Mouse (Mus musculus): ENCODE results near the gene Bard1.
A peak's percentile ranks its signal among the peaks of the same experiment; 100 is the strongest.

Gene Bard1

DNA sequence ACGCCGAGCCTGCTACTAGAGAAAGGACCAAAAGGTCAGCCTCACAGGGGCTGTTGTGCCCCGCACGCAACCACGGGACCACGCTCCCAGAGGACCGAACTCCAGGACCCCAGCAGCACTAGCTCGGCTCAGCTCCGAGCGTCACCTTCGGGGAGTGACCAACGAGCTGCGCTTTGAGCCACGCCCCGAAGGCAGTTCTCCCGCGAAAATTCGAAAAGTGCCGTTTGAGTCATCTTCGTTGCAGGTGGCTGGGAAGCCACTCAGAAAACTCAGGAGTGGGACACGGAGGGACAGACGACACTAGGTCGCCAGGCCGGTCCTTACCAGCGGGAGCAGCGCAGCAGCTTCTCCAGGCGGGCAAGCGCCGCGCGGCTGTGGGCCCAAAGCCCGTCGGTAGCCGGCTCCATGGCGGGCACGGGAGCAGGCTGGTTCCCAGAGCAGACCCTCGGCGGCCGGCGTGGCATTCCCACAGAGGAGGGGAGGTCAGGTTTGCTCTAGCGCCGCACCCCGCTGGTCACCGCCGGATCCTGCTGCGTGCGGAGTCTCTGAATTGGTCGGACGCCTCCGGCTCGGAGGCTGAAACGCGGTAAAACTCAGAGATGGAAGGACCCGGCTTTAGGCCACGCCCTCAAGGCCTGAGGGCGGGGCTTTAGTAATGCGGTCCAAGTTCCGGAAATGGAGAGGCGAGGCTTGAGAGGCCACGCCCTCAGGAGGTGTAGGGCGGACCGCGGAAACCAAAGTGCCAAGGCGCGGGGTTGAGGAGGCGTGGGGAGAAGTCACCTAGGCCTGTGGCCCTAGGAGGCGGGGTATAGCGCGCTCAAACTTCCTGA lies at the start of gene Bard1:
Gene Bard1, minus strand, starts transcription at position 803 of the 830 bp plus-strand sequence.
- peak; percentile 93 for DNase-seq (ENCODE audit: extremely low spot score, low read depth, low spot score)

DNA sequence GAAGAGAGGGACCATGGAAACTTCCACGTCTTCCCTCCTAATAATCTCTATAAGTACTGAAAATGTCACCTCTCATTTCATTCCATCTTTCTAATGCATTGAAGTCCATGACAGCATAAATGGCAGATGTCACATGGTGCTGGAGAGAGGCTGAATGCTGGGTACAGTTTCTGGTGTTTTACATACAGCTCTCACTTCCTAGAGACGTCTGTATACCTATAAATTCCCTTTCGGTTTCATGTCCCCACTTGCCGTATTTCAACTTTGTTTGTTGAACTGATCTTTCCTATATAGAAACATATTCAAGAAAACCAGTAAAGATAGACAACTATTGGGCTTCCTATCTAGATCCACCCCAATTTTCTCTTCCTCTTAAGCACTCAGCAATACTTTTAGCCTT lies 24.2 kb upstream of the Bard1 start:
- DNase-seq (ENCODE audit: extremely low spot score, low read depth, low spot score): no peak

DNA sequence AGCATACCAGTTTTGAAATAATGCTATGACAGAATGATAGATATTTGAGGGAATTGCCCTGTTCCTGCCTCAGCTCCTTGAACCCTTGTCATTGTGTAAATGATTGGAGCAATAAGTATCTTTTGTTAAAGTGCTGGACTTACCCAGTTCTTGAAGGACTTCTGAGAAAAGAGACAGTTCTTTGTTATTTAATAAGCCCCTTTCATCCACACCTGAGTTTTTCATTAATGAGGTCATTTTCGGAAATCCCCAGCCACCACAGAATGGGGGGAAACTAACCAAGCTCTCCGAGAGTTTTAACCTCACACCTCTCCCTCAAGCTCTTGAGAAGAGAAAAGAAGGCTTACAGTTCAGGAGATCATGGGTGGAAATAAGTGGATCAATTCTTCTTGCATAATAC lies 15.6 kb upstream of the Bard1 start:
- DNase-seq (ENCODE audit: extremely low spot score, low read depth, low spot score): no peak

DNA sequence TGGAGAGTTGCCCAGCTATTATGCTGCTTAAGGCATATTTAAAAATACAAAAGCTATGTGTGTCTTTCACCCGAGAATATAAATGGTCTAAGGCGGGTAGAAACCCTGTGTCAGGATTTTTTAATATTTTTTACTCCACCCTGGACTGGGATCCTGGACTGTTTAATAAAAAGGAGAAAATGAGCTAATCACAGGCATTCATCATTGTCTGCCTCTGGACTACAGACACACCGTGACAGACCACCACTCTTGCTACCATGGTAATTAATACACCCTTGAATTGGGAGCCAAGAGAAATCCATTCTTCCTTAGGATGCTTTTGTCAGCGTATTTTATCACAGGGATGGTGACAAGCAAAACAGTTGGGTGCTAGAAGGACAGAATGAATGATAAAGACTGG lies 14.3 kb upstream of the Bard1 start:
- no peak for DNase-seq (ENCODE audit: extremely low spot score, low read depth, low spot score)

DNA sequence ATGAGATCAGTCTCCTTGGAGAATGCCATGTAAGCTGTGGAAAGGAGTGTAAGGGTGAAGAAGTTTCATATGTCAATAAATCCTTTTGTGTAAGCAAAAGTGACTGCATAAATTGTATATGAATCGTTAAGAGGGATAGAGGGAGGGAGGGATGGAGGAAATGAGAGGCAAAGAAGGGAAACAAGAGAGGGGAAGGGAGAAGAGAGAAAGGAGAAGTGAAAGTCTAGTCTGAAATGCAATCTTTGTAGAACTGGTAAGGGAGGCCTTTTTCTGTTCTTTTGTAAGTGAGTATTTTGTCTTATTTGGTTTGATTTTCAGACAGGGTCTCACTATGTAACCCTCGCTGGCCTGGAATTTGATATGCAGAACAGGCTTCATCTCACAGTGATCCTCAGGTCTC lies 12.8 kb upstream of the Bard1 start:
- no peak for DNase-seq (ENCODE audit: extremely low spot score, low read depth, low spot score)

DNA sequence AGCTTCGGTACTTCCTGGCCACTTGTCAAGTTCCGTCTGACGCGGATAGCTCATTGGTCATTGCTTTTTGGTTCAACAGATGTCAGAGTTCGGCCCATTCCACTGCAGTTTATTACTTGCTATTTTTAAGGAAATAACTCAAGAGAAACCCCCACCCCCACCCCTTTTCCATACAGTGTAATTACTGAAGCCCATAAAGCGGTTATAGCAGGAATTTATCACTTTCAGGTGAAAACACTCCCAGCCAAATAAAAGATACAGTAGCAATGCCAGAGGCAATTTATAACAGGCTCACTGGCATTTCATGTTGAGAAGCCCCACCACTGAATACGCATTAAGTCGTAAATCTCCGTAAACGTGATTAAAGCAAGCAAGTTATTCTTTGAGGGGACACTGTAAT lies 6.9 kb upstream of the Bard1 start:
- DNase-seq (ENCODE audit: extremely low spot score, low read depth, low spot score): no peak

DNA sequence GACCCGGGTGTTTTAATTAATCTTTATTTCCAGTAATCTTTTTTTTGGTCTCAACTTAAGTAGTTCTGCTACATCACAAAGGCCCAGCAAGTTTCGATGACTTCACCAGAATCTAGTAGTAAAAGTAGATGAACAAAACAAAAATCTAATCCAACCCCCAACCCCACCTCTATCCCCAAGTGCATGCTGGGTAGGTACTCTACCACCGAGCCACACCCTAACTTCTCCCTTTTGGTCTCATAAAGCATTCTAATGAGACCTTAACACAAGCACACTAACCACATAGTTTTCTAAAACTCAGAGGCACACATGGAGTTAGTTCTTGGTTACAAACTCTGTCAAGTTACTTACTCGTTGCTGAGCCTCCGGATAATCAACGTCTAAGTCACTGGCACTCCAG lies 3.2 kb upstream of the Bard1 start:
- no peak for DNase-seq (ENCODE audit: extremely low spot score, low read depth, low spot score)

DNA sequence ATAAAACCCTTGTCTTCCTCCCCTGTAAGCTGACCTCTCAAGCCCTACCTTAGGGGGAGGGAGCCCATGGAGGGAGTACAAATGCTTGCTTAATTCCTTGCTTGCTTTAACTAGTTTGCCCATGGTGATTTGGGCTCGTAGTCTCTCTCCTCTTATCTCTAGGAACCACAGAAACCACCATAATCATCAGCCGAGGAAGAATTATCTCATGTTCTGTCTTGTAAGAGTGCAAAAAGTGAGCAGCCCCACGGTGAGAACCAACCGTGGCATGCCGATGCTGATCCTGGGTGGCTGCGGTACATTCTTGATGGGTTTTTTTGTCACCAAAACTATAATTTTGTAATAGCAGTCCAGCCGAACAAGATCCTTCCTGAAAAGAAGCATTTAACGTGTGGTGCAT lies 2.8 kb upstream of the Bard1 start:
- no peak for DNase-seq (ENCODE audit: extremely low spot score, low read depth, low spot score)

DNA sequence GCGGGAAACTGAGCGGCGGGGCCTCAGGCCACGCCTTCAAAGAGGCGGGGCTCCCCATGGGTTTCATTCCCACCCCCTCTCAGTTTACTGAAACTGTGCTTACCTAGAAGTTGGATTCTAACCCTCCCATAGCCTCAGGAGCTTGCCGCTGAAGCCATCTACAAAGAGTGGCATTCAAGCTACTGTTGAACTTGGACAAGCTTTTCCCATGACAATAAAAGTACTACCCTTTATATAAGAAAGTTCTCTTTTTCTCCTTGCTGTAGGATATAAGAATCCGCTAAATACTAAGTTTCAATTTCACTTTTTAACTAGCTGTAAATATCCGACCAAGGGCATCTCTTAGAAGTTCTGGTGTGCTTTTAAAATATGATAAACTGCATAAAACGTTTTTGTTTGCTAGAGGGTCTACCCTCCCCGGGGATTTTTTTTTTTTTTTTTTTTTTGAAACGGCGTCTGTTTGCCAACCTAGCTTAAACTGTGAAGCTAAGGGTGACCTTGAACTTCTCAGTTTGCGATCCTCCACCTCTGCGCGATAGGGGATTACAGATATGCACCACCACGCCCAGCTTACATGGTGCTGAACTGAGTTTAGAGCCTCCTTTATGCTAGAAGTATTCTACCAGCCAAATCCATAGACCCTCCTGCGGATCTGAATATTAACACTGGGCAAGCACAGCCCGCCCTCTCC lies 373 bp upstream of the Bard1 start:
- no peak for DNase-seq (ENCODE audit: extremely low spot score, low read depth, low spot score)

DNA sequence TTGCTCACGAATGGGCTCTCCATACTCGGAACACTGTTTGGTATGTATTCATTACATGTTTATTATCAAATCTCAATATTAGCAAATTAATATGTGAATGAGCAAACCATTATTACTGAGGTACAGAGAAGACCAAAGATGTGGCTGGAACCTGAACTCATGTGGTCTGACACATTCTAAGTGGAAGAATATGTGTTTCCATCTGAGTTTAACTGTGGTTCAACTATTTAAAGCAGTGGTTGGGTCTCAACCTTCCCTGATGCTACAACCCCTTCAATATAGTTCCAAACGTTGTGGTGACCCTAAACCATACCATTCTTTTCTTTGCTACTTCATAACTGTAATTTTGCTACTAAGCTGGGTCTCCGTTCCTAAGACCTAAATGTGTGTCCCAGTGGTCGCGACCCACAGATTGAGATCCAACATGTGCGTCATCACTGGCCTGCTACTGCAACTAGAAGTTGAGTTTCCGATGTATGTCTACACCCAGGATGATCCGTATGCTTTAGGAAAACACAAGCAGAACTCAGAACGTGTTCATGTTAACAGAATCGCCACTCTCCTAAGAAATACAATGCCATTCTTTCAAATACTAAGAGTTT lies 1.5 kb downstream of the Bard1 start:
- no peak for DNase-seq (ENCODE audit: extremely low spot score, low read depth, low spot score)

DNA sequence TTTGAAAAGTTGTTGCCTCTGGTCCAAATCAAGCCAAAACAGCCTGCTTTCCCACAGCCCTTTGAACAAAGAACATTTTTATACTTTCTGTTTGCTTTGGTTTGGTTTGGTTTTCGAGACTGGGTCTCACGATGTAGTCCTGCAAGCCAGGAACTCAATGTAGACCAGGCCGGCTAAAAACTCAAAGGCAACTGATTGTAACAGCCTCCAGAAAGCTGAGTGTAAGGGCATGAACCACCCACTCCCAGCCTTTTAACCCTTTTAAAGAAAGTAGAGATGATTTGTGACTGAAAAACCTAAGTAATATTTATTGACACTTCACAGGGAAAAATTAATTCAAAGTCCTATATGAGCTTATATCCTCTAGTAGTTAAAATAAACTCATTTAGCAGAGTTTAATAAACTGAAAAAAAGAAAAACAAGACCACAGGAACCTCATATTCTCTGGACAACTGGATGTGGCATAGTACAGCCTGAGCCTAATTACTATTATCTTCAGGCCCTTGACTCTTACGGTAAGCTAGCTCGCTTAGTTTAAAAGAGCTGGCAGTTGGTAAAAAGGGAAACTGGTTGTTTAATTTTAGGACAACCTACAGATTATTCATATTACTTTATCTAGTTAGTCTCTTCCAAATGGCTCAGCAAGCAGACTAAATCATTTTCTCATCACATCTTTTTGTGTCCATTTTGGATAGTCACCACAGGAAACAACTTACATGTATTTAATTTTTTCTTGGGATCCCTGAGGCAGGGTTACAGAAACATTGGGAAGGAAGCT lies 2.2 kb downstream of the Bard1 start:
- DNase-seq (ENCODE audit: extremely low spot score, low read depth, low spot score): no peak

DNA sequence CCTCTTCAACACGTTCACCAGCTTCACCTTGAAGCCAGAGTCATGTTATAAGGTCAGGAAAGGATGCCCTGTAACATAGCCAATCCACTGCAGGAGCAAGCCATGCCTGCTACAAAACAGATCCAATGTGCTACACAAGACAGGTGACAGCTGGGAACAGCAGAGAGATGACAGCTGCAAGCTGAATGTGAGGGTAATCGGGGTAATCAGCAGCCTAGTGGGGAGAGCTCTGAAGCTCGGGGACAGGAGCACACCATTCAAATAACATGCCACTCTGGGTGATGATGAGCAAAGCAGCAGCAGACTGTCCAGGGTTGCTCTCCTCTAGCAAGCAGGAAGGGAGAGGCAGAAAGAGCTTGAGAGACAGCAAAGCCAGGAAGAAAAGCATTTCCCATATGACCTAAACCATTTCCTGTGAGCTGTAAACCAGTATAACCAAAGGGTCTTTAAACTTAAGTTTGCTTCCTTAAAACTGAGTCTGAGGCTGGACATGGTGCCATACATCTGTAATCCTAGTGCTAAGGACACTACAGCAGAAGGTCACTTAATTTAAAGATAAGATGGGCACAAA lies 2.9 kb downstream of the Bard1 start:
- DNase-seq (ENCODE audit: extremely low spot score, low read depth, low spot score): no peak

DNA sequence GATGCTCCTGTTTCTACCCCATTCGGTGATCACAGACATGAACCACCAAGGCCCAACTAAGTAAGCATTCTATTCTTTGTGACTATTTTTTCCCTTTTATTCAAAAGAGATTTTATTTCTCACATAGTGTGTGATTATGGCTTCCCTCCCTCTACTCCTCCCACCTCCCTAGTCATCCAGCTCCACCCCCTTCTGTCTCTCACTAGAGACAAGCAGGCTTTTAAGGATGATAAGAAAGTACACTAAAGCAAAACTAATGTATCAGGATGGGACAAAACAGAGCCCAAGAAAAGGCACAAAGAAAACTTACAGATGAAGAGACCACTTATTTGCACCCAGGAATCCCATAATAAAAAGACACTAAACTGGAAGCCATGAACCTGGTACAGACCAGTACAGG lies 6.9 kb downstream of the Bard1 start:
- DNase-seq (ENCODE audit: extremely low spot score, low read depth, low spot score): no peak

DNA sequence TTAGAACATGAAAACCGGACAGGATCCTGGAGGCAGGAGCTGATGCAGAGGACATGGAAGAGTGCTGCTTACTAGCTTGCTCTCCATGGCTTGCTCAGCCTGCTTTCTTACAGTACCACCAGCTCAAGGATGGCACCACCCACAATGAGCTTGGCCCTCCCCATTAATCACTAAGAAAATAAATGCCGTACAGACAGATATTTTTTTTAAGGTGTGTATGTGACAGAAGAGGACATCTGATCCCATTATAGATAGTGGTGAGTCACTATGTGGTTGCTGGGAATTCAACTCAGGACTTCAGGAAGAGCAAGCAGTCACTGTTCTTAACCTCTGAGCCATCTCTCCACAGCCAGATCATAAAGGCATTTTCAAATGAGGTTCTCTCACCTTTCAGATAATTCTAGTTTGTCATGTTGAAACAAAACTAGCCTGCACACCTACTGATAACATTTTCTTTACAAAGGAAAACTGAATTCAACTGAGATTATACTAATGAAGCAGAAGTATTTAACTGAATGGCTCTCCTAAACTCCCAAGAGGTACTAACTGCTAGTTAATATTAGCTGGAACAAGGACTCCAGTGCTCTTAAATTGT lies 7.6 kb downstream of the Bard1 start:
- no peak for DNase-seq (ENCODE audit: extremely low spot score, low read depth, low spot score)

DNA sequence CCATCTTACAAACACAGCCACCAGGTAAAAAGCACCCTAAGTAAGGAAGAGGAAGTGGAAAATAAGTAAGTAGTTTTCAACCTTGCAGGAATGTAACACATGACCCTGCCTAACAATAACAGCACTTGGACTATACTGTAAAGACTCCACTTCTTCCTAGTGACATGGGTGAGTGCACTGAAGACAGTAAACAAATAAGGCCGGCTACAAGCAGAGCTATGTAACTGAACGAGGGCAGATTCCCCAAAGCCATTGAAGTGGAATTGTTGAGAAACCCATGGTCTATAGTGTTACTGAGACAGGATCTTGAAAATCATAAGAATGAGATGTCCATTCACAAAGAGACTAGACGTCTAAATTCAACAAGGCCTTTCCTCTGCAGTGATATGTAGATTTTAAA lies 27.3 kb downstream of the Bard1 start:
- DNase-seq (ENCODE audit: extremely low spot score, low read depth, low spot score): no peak

DNA sequence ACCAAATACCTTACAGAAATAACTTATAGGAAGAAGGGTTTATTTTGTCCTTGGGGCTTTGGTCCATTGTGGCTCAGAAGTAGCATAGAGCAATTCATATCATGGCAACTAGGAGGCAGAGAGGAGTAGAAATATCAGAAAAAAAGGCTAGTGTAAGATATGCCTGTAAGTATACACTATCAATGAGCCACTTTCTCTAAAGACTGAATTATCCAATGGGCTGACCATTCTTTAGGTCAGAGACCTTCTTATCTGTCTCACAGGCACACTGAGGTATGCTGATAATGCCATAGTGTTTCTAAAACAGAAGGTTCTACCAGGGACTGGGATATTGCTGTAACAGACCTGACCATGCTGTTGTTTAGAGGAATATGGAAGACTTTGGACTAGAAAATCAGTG lies 32.2 kb downstream of the Bard1 start:
- no peak for DNase-seq (ENCODE audit: extremely low spot score, low read depth, low spot score)

DNA sequence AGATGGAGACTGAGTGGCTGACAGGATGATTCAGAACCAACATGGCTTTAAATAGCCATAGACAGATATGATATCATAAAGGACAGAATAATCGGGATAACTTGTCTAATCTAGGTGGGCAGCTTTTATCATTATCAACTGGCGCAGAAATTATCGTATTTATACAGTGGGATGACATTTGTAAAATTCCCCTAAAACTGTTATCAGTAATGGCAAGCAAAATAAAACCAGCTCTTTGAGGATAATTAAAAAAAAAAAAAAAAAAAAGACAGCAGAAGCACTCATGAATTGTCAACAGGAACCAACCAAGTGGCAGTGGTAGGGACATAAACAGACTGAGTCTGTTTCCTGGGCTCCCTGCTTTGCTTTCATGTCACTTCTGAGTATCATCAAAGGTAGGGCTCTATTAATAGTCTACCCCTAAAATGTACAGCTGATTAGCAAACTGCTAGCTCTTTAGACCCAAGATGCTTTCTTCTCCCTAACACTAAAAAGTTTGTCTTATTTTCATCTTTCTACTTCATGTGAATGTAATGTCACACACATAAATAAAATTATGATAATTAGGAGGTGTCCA lies 34.1 kb downstream of the Bard1 start:
- no peak for DNase-seq (ENCODE audit: extremely low spot score, low read depth, low spot score)

DNA sequence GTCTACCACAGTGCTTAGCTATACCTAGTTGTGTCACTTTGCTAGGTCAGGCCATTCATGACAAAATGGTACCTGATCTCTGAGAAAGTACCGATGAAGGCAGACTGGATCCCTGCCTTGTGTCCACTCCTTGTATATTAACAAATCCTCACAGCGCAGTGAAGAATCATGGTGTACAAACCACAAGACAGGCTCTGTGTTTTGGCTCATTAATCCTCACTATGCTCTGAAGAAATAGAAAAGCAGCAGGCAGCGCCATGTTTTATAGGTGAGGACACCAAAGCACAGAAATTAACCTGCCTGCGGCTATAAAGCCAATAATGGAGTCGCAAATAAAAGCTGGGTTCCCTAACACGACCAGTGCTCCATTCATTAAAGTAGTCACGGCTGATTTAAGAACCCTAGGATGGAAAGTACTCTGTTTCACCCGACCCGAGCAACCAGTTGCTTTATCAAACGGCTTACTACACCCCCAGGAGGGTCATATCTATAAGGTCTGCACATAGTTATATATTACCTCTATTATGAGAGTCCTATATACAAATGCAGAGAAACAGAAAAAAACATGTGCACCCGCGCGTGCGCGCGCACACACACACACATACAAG lies 39.0 kb downstream of the Bard1 start:
- no peak for DNase-seq (ENCODE audit: extremely low spot score, low read depth, low spot score)

DNA sequence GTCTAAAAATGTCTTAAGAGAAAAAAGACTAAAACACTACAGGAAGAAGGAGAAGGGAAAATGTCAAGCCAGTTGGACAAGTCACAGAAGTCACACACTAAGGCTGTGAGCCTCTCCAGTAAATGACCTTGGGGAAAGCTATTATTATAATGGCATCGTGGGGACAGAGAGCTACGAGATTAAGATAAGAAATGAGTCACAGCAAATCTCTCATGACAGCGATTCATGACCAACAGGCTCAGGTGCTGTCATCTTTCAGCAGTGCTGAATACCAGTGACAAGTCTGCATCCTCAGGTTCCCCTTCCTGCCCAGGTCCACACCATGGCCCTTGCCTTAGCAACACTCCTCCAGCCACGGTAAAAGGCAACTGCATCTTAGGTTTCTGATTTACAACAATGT lies 46.8 kb downstream of the Bard1 start:
- DNase-seq (ENCODE audit: extremely low spot score, low read depth, low spot score): no peak

DNA sequence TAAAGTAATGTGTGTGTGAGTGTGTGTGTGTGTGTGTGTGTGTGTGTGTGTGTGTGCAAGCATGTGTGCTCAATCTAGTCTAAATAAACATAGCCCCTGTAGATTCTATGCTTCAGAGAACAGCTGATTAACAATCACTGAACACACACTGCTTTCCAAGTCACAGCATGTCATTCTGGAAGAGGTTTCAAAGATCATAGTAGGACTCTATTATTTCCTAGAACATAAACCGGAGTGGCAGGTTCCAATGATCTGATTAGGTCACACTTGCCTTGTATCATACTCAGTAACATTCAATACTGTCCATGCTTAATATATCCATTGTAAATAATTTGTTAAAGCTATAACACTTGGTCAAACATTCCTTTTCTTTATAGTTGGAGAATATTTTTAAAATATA lies 47.5 kb downstream of the Bard1 start:
- no peak for DNase-seq (ENCODE audit: extremely low spot score, low read depth, low spot score)
